Mouse (Mus musculus) E14TG2a.4 (cell line): ENCODE measurements around the gene E130308A19Rik.

ENCODE experiments used
- H3K27me3 ChIP-seq: 2 replicates; pipeline ENCODE4 v1.6.1; 2014; ENCODE audit warnings: low read length, control low read depth; ENCODE audit not compliant: insufficient read depth
- H3K36me3 ChIP-seq: 2 replicates; pipeline ENCODE4 v1.6.1; 2014; ENCODE audit warnings: low read length, control low read depth; ENCODE audit not compliant: insufficient read depth
- H3K4me1 ChIP-seq: replicated peaks from 2 replicates; pipeline ENCODE4 v1.6.1; 2014; ENCODE audit warnings: low read depth, low read length, control low read depth
- H3K4me3 ChIP-seq: replicated peaks from 2 replicates; pipeline ENCODE4 v1.5.1; 2014; ENCODE audit warnings: mild to moderate bottlenecking, low read length
- H3K9me3 ChIP-seq: 2 replicates; pipeline ENCODE4 v1.6.1; 2014; ENCODE audit warnings: low read length, control low read depth
- CTCF ChIP-seq: conservative IDR thresholded peaks from 2 replicates; pipeline ENCODE4 v1.5.1; 2014; ENCODE audit warnings: low read length
- NANOG ChIP-seq: IDR thresholded peaks from 2 replicates; pipeline ENCODE4 v1.6.1; 2014; ENCODE audit warnings: borderline replicate concordance, low read length, mixed read lengths
- POU5F1 ChIP-seq: IDR thresholded peaks from 2 replicates; pipeline ENCODE4 v1.6.1; 2014; ENCODE audit warnings: low read length, borderline replicate concordance

The E130308A19Rik gene

GRCm38 (mm10) chr4:59699014-59699792 lies 73.2 kb downstream of the E130308A19Rik start:
- no peaks in the 10 kb centered on the region for H3K27me3 ChIP-seq
- TF ChIP-seq CTCF (no peak), POU5F1 (no peak), NANOG (no peak)
- no peak overlapping the region for H3K4me3 ChIP-seq
- H3K4me1 ChIP-seq, result no peaks in the 10 kb centered on the region
- no peaks in the 10 kb centered on the region for H3K9me3 ChIP-seq
- H3K36me3 ChIP-seq, result no peaks in the 10 kb centered on the region

GRCm38 (mm10) chr4:59709321-59709720 lies 83.3 kb downstream of the E130308A19Rik start:
- Histone ChIP-seq H3K36me3 (no peaks in the 10 kb centered on the region), H3K9me3 (no peaks in the 10 kb centered on the region), H3K4me3 (no peak overlapping the region), H3K27me3 (no peaks in the 10 kb centered on the region), H3K4me1 (peaks cover 13% of the 10 kb centered on the region)
- no peak for TF ChIP-seq POU5F1
- no peak for TF ChIP-seq CTCF
- no peak for TF ChIP-seq NANOG

GRCm38 (mm10) chr4:59710736-59711389 lies 84.9 kb downstream of the E130308A19Rik start:
- no peaks in the 10 kb centered on the region for H3K27me3 ChIP-seq
- peaks cover 13% of the 10 kb centered on the region for H3K4me1 ChIP-seq
- no peak for TF ChIP-seq CTCF
- TF ChIP-seq POU5F1, result no peak
- no peak for TF ChIP-seq NANOG
- H3K36me3 ChIP-seq, result no peaks in the 10 kb centered on the region
- no peaks in the 10 kb centered on the region for H3K9me3 ChIP-seq
- H3K4me3 ChIP-seq, result no peak overlapping the region

- no peaks in the 10 kb centered on the region for H3K9me3 ChIP-seq
- no peak overlapping the region for H3K4me3 ChIP-seq
- no peaks in the 10 kb centered on the region for H3K36me3 ChIP-seq
- no peaks in the 10 kb centered on the region for H3K27me3 ChIP-seq
- TF ChIP-seq POU5F1 (no peak), NANOG (no peak), CTCF (no peak)
- peaks cover 21% of the 10 kb centered on the region for H3K4me1 ChIP-seq
Observed at GRCm38 (mm10) chr4:59712451-59712850, 86.4 kb downstream of the E130308A19Rik start.

- no peak overlapping the region for H3K4me3 ChIP-seq
- H3K9me3 ChIP-seq, result no peaks in the 10 kb centered on the region
- peaks cover 21% of the 10 kb centered on the region for H3K4me1 ChIP-seq
- no peak for TF ChIP-seq CTCF
- peak; percentile 30; the same call in 1 of the 2 replicates for TF ChIP-seq NANOG
- no peaks in the 10 kb centered on the region for H3K36me3 ChIP-seq
- no peaks in the 10 kb centered on the region for H3K27me3 ChIP-seq
Observed at GRCm38 (mm10) chr4:59712955-59713354, 86.9 kb downstream of the E130308A19Rik start.

- H3K4me1 ChIP-seq, result peaks cover 32% of the 10 kb centered on the region
- TF ChIP-seq POU5F1 (no peak), CTCF (no peak), NANOG (no peak)
Observed at GRCm38 (mm10) chr4:59714472-59714871, 88.5 kb downstream of the E130308A19Rik start.

GRCm38 (mm10) chr4:59714926-59715325 lies 88.9 kb downstream of the E130308A19Rik start:
- Histone ChIP-seq H3K36me3 (peaks cover 3% of the 10 kb centered on the region; the same call in 1 of the 2 replicates), H3K27me3 (no peaks in the 10 kb centered on the region), H3K4me1 (peaks cover 36% of the 10 kb centered on the region), H3K9me3 (no peaks in the 10 kb centered on the region), H3K4me3 (no peak overlapping the region)
- no peak for TF ChIP-seq POU5F1
- TF ChIP-seq NANOG, result no peak
- TF ChIP-seq CTCF, result no peak

More at GRCm38 (mm10) chr4:59714472-59714871, 88.5 kb downstream of the E130308A19Rik start:
- no peaks in the 10 kb centered on the region for H3K9me3 ChIP-seq
- no peak overlapping the region for H3K4me3 ChIP-seq
- no peaks in the 10 kb centered on the region for H3K36me3 ChIP-seq
- H3K27me3 ChIP-seq, result no peaks in the 10 kb centered on the region

GRCm38 (mm10) chr4:59715531-59715930 lies 89.5 kb downstream of the E130308A19Rik start:
- Histone ChIP-seq H3K36me3 (peaks cover 9% of the 10 kb centered on the region), H3K4me3 (no peak overlapping the region), H3K4me1 (peaks cover 41% of the 10 kb centered on the region), H3K9me3 (no peaks in the 10 kb centered on the region), H3K27me3 (no peaks in the 10 kb centered on the region)
- TF ChIP-seq CTCF, result no peak
- TF ChIP-seq NANOG, result no peak
- TF ChIP-seq POU5F1, result no peak
